Mouse (Mus musculus) gastrocnemius, adult 2 months (tissue): ENCODE measurements around the gene Apobec2. TPM values are rescaled to one million over a fixed set of nuclear protein-coding genes. Genes with fewer than 3 reads are reported as not detected.

Experiments
- DNase-seq: peaks from one replicate; pipeline ENCODE4 v3.0.0; 2022
- H3K27ac ChIP-seq: fragments of 200-600 bp; 2 replicates; pipeline ENCODE4 v1.8.1; 2022; ENCODE audit warnings: mild to moderate bottlenecking
- H3K4me3 ChIP-seq: fragments of 200-600 bp; 2 replicates; pipeline ENCODE4 v1.8.1; 2022; ENCODE audit warnings: mild to moderate bottlenecking, moderate library complexity
- CTCF ChIP-seq: fragments of 200-600 bp; IDR thresholded peaks from 2 replicates; pipeline ENCODE4 v1.8.1; 2022; ENCODE audit warnings: antibody characterized with exemption, mild to moderate bottlenecking, moderate library complexity
- intact Hi-C: fragments of 180-260 bp; cut with DNase I; formaldehyde crosslinking; loops from one replicate; pipeline ENCODE4 v1.15.1; 2025
- total RNA-seq, 2 experiments: library from RNA; stranded (reverse); gene quantifications; 2 replicates each; pipeline ENCODE4 v1.2.3; 2021

Apobec2 gene
- total RNA-seq, 2 experiments from 2014 or later: 439 to 602 TPM

GRCm38 (mm10) chr17:48416011-48416410 is 16.7 kb downstream of the Apobec2 start:
- no peak for DNase-seq
- Histone ChIP-seq H3K4me3 (no peak overlapping the region), H3K27ac (peak overlapping the region; percentile 44; the same call in 1 of the 2 replicates)
- intact Hi-C loops: loop anchor here (2.0 to 5.0 kb wide), 3 partner anchors 21 to 186 kb away; no protein-coding TSS in a partner anchor
- no peak for TF ChIP-seq CTCF

GRCm38 (mm10) chr17:48411241-48411640 is 21.5 kb downstream of the Apobec2 start:
- TF ChIP-seq CTCF: no peak
- Histone ChIP-seq H3K4me3 (peak overlapping the region; percentile 85), H3K27ac (peak overlapping the region; percentile 98)
- DNase-seq: no peak
- intact Hi-C loops: no loop called here

GRCm38 (mm10) chr17:48410299-48410785 is 22.4 kb downstream of the Apobec2 start:
- H3K4me3 ChIP-seq: peak overlapping the region; percentile 85
- TF ChIP-seq CTCF: no peak
- intact Hi-C loops: no loop called here
- H3K27ac ChIP-seq: peak overlapping the region; percentile 98
- no peak for DNase-seq

- intact Hi-C loops: no loop called here
- no peak for TF ChIP-seq CTCF
- DNase-seq: peak; percentile 100
- Histone ChIP-seq H3K4me3 (peak within 1 kb of the TSS; percentile 85), H3K27ac (peak within 1 kb of the TSS; percentile 98)
These were observed 23.1 kb downstream of the Apobec2 start, which contains the start of the genes Nfya and Oard1 for GRCm38 (mm10) chr17:48409380-48410298. TSS of gene Nfya (minus strand) at chr17:48409906. TSS of gene Oard1 (plus strand) at chr17:48410014.

GRCm38 (mm10) chr17:48408526-48409291 is 24.0 kb downstream of the Apobec2 start:
- DNase-seq: peak; percentile 85
- TF ChIP-seq CTCF: no peak
- Histone ChIP-seq H3K4me3 (peak overlapping the region; percentile 85), H3K27ac (peak overlapping the region; percentile 98)
- intact Hi-C loops: no loop called here

- peak overlapping the region; percentile 85 for H3K4me3 ChIP-seq
- no peak for TF ChIP-seq CTCF
- no peak for DNase-seq
- intact Hi-C loops: no loop called here
- peak overlapping the region; percentile 98 for H3K27ac ChIP-seq
These were observed 24.7 kb downstream of the Apobec2 start for GRCm38 (mm10) chr17:48407910-48408525.

- no peak for DNase-seq
- Histone ChIP-seq H3K4me3 (no peak overlapping the region), H3K27ac (no peak overlapping the region)
- intact Hi-C loops: no loop called here
- no peak for TF ChIP-seq CTCF
These were observed 25.6 kb downstream of the Apobec2 start for GRCm38 (mm10) chr17:48407154-48407553.

- Histone ChIP-seq H3K27ac (no peak overlapping the region), H3K4me3 (no peak overlapping the region)
- no peak for DNase-seq
- intact Hi-C loops: no loop called here
- no peak for TF ChIP-seq CTCF
These were observed 28.0 kb downstream of the Apobec2 start for GRCm38 (mm10) chr17:48404706-48405105.

GRCm38 (mm10) chr17:48403848-48404247 is 28.9 kb downstream of the Apobec2 start:
- H3K4me3 ChIP-seq: no peak overlapping the region
- intact Hi-C loops: no loop called here
- no peak for TF ChIP-seq CTCF
- no peak overlapping the region for H3K27ac ChIP-seq
- DNase-seq: no peak

- intact Hi-C loops: no loop called here
- no peak overlapping the region for H3K4me3 ChIP-seq
- H3K27ac ChIP-seq: no peak overlapping the region
- DNase-seq: no peak
- TF ChIP-seq CTCF: no peak
These were observed 30.0 kb downstream of the Apobec2 start for GRCm38 (mm10) chr17:48402751-48403150.

GRCm38 (mm10) chr17:48401710-48402109 is 31.0 kb downstream of the Apobec2 start:
- no peak for DNase-seq
- Histone ChIP-seq H3K27ac (no peak overlapping the region), H3K4me3 (no peak overlapping the region)
- intact Hi-C loops: no loop called here
- no peak for TF ChIP-seq CTCF

GRCm38 (mm10) chr17:48392616-48393015 is 40.1 kb downstream of the Apobec2 start:
- Histone ChIP-seq H3K27ac (no peak overlapping the region), H3K4me3 (no peak overlapping the region)
- intact Hi-C loops: no loop called here
- no peak for DNase-seq
- no peak for TF ChIP-seq CTCF
